Mouse (Mus musculus) kidney, postnatal 0 days (tissue): ENCODE data around the gene Dlk1. TPM values are rescaled to one million over a fixed set of nuclear protein-coding genes. Genes with fewer than 3 reads are reported as not detected.

ENCODE experiments used
- ATAC-seq: fragments of 200-750 bp; cut with Nextera tagmentation; replicated peaks from 2 replicates; pipeline ENCODE4 v1.8.0; 2017; ENCODE audit warnings: low read depth, moderate number of reproducible peaks, moderate TSS enrichment, moderate library complexity; ENCODE audit not compliant: low FRiP score
- DNase-seq: peaks from one replicate; pipeline ENCODE4 v3.0.0-alpha.2; 2016; ENCODE audit warnings: low spot score
- H3K27ac ChIP-seq: fragments of 300-500 bp; sonication (generic); 2 replicates; pipeline ENCODE4 v1.5.1; 2014; ENCODE audit warnings: mild to moderate bottlenecking
- H3K27me3 ChIP-seq: fragments of 300-500 bp; sonication (generic); 2 replicates; pipeline ENCODE4 v1.6.1; 2014; ENCODE audit warnings: low read length, mixed read lengths; ENCODE audit not compliant: insufficient read depth
- H3K36me3 ChIP-seq: fragments of 300-500 bp; sonication (generic); 2 replicates; pipeline ENCODE4 v1.6.1; 2014; ENCODE audit warnings: low read length, mixed read lengths; ENCODE audit not compliant: insufficient read depth
- H3K4me1 ChIP-seq: fragments of 300-500 bp; sonication (generic); replicated peaks from 2 replicates; pipeline ENCODE4 v1.6.1; 2014; ENCODE audit warnings: antibody characterized with exemption, low read length, mixed read lengths; ENCODE audit not compliant: insufficient read depth
- H3K4me2 ChIP-seq: fragments of 300-500 bp; sonication (generic); 2 replicates; pipeline ENCODE4 v1.6.1; 2014; ENCODE audit warnings: mild to moderate bottlenecking, low read length, moderate library complexity, mixed read lengths
- H3K4me3 ChIP-seq: fragments of 300-500 bp; sonication (generic); replicated peaks from 2 replicates; pipeline ENCODE4 v1.5.1; 2014; ENCODE audit warnings: low read depth, low read length
- H3K9ac ChIP-seq: fragments of 300-500 bp; sonication (generic); 2 replicates; pipeline ENCODE4 v1.6.1; 2014; ENCODE audit warnings: low read depth, low read length
- H3K9me3 ChIP-seq: fragments of 300-500 bp; sonication (generic); replicated peaks from 2 replicates; pipeline ENCODE4 v1.6.1; 2016; ENCODE audit warnings: low read length, inconsistent platforms, mixed read lengths
- CTCF ChIP-seq: IDR thresholded peaks from 2 replicates; pipeline ENCODE4 v1.5.1; 2016; ENCODE audit warnings: antibody characterized with exemption, low read depth, mild to moderate bottlenecking, moderate library complexity
- WGBS: fragments of 180-500 bp; shearing (Covaris S2); extraction: QIAGEN DNeasy Blood & Tissue Kit; methylation state at CpG from one replicate; pipeline ENCODE4 v1.1.7; 2014; 5-methylcytosine and 5-hydroxymethylcytosine counted together
- polyA plus RNA-seq: library from polyadenylated mRNA; unstranded; fragments of >200 nt; fragmentation: Nextera tagmentation; extraction: Ambion mirVana; gene quantifications from 2 replicates; pipeline ENCODE4 v1.2.1, GENCODE M21; 2015

Dlk1 gene
- polyA plus RNA-seq, 1 experiment from 2014 or later: 31.1 TPM

GRCm38 (mm10) chr12:109412071-109412440 is 40.6 kb upstream of the Dlk1 start:
- no peak for TF ChIP-seq CTCF

GRCm38 (mm10) chr12:109412675-109413074 is 39.9 kb upstream of the Dlk1 start:
- no peak for TF ChIP-seq CTCF
- H3K4me2 ChIP-seq: no peak overlapping the region
- no peak overlapping the region for H3K27ac ChIP-seq
- H3K9me3 ChIP-seq: no peaks in the 10 kb centered on the region
- no peak overlapping the region for H3K4me3 ChIP-seq
- no peak for DNase-seq
- WGBS: 30% methylated on average over 5 of the region's 5 CpGs
- H3K27me3 ChIP-seq: no peaks in the 10 kb centered on the region
- H3K36me3 ChIP-seq: no peaks in the 10 kb centered on the region
- ATAC-seq: no peak
- no peak overlapping the region for H3K9ac ChIP-seq
- peaks cover 18% of the 10 kb centered on the region for H3K4me1 ChIP-seq

More at GRCm38 (mm10) chr12:109412071-109412440, 40.6 kb upstream of the Dlk1 start:
- ATAC-seq (no peak), DNase-seq (no peak)
- Histone ChIP-seq H3K27me3 (no peaks in the 10 kb centered on the region), H3K4me1 (peaks cover 12% of the 10 kb centered on the region), H3K36me3 (no peaks in the 10 kb centered on the region), H3K4me3 (no peak overlapping the region), H3K4me2 (no peak overlapping the region), H3K9ac (no peak overlapping the region), H3K27ac (no peak overlapping the region), H3K9me3 (no peaks in the 10 kb centered on the region)
- 74% methylated on average over 8 of the region's 8 CpGs for WGBS

- Histone ChIP-seq H3K4me1 (peaks cover 21% of the 10 kb centered on the region), H3K9me3 (no peaks in the 10 kb centered on the region), H3K4me3 (no peak overlapping the region), H3K4me2 (no peak overlapping the region), H3K27ac (no peak overlapping the region), H3K9ac (no peak overlapping the region), H3K36me3 (no peaks in the 10 kb centered on the region), H3K27me3 (no peaks in the 10 kb centered on the region)
- WGBS: 80% methylated on average over 4 of the region's 4 CpGs
- DNase-seq (no peak), ATAC-seq (no peak)
- TF ChIP-seq CTCF: no peak
Observed at GRCm38 (mm10) chr12:109413321-109413720, 39.3 kb upstream of the Dlk1 start.

- Histone ChIP-seq H3K27me3 (no peaks in the 10 kb centered on the region), H3K36me3 (no peaks in the 10 kb centered on the region), H3K4me3 (no peak overlapping the region), H3K9ac (no peak overlapping the region), H3K9me3 (no peaks in the 10 kb centered on the region), H3K4me1 (peaks cover 8% of the 10 kb centered on the region), H3K4me2 (no peak overlapping the region), H3K27ac (no peak overlapping the region)
- TF ChIP-seq CTCF: no peak
- DNase-seq (no peak), ATAC-seq (no peak)
- 76% methylated on average over 5 of the region's 5 CpGs for WGBS
Observed at GRCm38 (mm10) chr12:109416681-109417080, 35.9 kb upstream of the Dlk1 start.

GRCm38 (mm10) chr12:109417476-109418201 is 35.0 kb upstream of the Dlk1 start:
- no peaks in the 10 kb centered on the region for H3K9me3 ChIP-seq
- H3K9ac ChIP-seq: no peak overlapping the region
- no peak overlapping the region for H3K27ac ChIP-seq
- peak; percentile 39 for DNase-seq
- 24% methylated on average over 14 of the region's 14 CpGs for WGBS
- ATAC-seq: peak; percentile 57
- no peak overlapping the region for H3K4me3 ChIP-seq
- peaks cover 8% of the 10 kb centered on the region for H3K4me1 ChIP-seq
- no peaks in the 10 kb centered on the region for H3K27me3 ChIP-seq
- no peak for TF ChIP-seq CTCF
- H3K36me3 ChIP-seq: no peaks in the 10 kb centered on the region
- no peak overlapping the region for H3K4me2 ChIP-seq

GRCm38 (mm10) chr12:109420006-109420405 is 32.6 kb upstream of the Dlk1 start:
- Histone ChIP-seq H3K4me1 (peaks cover 8% of the 10 kb centered on the region), H3K4me3 (no peak overlapping the region), H3K9ac (no peak overlapping the region), H3K4me2 (no peak overlapping the region), H3K9me3 (no peaks in the 10 kb centered on the region), H3K27me3 (no peaks in the 10 kb centered on the region), H3K27ac (no peak overlapping the region), H3K36me3 (no peaks in the 10 kb centered on the region)
- WGBS: 72% methylated on average over 12 of the region's 12 CpGs
- no peak for TF ChIP-seq CTCF
- ATAC-seq (no peak), DNase-seq (no peak)

- TF ChIP-seq CTCF: no peak
- 33% methylated on average over 2 of the region's 2 CpGs for WGBS
- Histone ChIP-seq H3K4me3 (no peak overlapping the region), H3K9me3 (no peaks in the 10 kb centered on the region), H3K36me3 (no peaks in the 10 kb centered on the region), H3K27ac (no peak overlapping the region), H3K9ac (no peak overlapping the region), H3K27me3 (0 out of 2 replicates have a peak, but pooled peaks cover 3% of the 10 kb centered on the region), H3K4me1 (no peaks in the 10 kb centered on the region; the same call in 1 of the 2 replicates), H3K4me2 (no peak overlapping the region)
- no peak for ATAC-seq
- no peak for DNase-seq
Observed at GRCm38 (mm10) chr12:109423163-109423562, 29.5 kb upstream of the Dlk1 start.
